Mouse (Mus musculus) G1E (cell line): ENCODE measurements around the gene Evc2.

Experiments
- CTCF ChIP-seq: IDR thresholded peaks from 2 replicates; pipeline ENCODE4 v1.5.1; 2012; ENCODE audit warnings: low read depth, low read length, inconsistent platforms, mixed read lengths
- GATA1 ChIP-seq: IDR thresholded peaks from 2 replicates; pipeline ENCODE4 v1.6.1; 2012; ENCODE audit warnings: borderline replicate concordance, low read length, inconsistent platforms, mixed read lengths
- GATA2 ChIP-seq: IDR thresholded peaks from 2 replicates; pipeline ENCODE4 v1.6.1; 2012; ENCODE audit warnings: low read depth, low read length, inconsistent platforms, borderline replicate concordance
- POLR2AphosphoS5 ChIP-seq: IDR thresholded peaks from 2 replicates; pipeline ENCODE4 v1.6.1; 2012; ENCODE audit warnings: low read depth, low read length, inconsistent platforms; ENCODE audit not compliant: insufficient replicate concordance
- TAL1 ChIP-seq: conservative IDR thresholded peaks from 2 replicates; pipeline ENCODE4 v1.6.1; 2012; ENCODE audit warnings: low read depth, low read length, inconsistent platforms, mixed read lengths

DNA sequence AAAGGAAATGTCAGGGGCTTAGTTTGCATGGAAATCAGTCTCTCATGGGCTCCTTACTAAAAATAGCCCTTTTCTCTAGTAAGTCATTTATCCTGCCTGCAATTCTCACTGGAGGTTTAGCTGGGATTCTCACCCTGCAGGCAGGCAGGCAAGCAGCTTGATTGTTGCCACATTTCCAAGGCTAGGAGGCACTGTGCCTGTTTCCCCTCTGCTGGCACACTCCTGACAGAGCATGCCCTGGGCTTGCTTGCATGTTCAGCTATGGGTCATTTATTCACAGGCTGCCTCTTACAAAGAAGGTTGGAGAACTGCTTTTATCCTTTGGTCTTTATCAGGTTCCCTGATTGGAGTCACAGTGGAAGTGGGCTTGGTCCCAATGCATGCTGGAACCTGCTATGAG lies 27.5 kb downstream of the Evc2 start:
- no peak for TF ChIP-seq GATA1
- no peak for TF ChIP-seq CTCF
- no peak for TF ChIP-seq POLR2AphosphoS5
- no peak for TF ChIP-seq TAL1
- TF ChIP-seq GATA2: no peak
